In the genomic region with DNA sequence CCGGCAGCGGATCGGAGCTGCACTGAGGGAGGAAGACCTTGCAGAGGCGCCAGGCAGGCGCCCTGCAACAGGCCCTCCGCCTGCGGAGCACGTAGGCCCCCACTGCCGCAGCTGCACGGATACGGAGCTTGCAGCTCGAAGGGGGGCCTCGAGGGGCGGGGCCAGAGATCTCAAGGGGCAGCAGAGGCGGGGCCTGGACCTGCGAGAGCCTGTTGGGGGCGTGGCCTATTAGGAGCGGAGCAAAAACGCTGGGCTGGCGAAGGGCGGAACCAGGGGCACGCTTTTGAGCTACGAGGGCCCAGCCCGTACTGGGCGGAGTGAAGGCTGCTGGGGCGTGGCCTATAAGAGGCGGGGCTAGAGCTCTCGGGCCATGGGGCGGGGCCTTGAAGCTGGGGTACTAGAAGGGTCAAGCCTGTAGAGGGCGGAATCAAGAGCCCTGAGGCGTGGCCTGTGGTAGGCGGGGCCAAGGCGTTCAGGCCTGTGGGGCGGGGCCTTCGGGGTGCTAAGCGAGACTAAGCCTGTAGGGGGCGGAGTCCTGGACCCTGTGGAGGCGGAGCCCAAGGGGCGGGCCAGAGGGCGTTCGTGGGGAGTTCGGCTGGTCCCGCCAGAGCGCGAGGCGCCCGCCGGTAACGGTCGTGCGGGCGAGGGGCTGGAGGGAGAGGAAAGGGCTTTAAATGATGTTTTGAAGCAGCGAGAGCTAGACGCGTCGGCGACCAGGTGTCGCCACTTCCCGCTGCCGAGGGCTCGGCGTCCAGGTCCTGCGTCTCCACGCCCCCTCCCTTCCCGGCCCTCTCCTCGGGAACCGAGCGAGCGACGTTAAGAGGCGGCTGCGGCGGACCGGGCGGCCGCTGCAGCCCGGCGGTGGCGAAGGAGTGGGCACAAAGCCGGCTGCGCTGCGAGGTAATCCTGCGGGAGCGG, we compare ENCODE assay signal across 1 mouse cellular context.
TF ChIP-seq lines count a peak whose summit lies in the region.

No protein-coding gene starts in this region.

TF ChIP-seq in MEL, 35 proteins besides CTCF, POLR2A, EP300 and RAD21 (continued from another document):
- TF ChIP-seq RCOR1 (IDR thresholded peaks at IDR 0.05; ENCODE audit: low read depth, low read length) (no peak), TCF12 (IDR thresholded peaks at IDR 0.05; ENCODE audit: low read depth, low read length) (no peak), USF1 (IDR thresholded peaks at IDR 0.05; ENCODE audit: low read depth, low read length) (0 out of 2 replicates have a peak, but pooled peaks have one; percentile 15), NELFE (IDR thresholded peaks at IDR 0.05; ENCODE audit: low read depth, low read length) (peak; percentile 90), TBP (IDR thresholded peaks at IDR 0.05; ENCODE audit: low read depth, low read length) (peak; percentile 50), MAX (IDR thresholded peaks at IDR 0.05; ENCODE audit: low read length) (peak; percentile 47; the same call in 1 of the 2 replicates), MAFK (IDR thresholded peaks at IDR 0.05; ENCODE audit: borderline replicate concordance, low read depth, low read length) (no peak), MYC (IDR thresholded peaks at IDR 0.05; ENCODE audit: low read depth, low read length) (0 out of 2 replicates have a peak, but pooled peaks have one; percentile 42), NRF1 (IDR thresholded peaks at IDR 0.05; ENCODE audit: insufficient read depth, low read depth, low read length, poor library complexity, severe bottlenecking) (no peak), MYB (IDR thresholded peaks at IDR 0.05; ENCODE audit: low read depth, low read length) (0 out of 2 replicates have a peak, but pooled peaks have one; percentile 5), POLR2AphosphoS2 (IDR thresholded peaks at IDR 0.05; ENCODE audit: low read length) (peak; percentile 76; the same call in 1 of the 2 replicates), MEF2A (IDR thresholded peaks at IDR 0.05; ENCODE audit: extremely low read depth, insufficient replicate concordance, low read depth, low read length, poor library complexity, severe bottlenecking) (no peak), ETS1 (IDR thresholded peaks at IDR 0.05; ENCODE audit: low read depth, low read length) (no peak), BHLHE40 (IDR thresholded peaks at IDR 0.05; ENCODE audit: borderline replicate concordance, low read depth, low read length) (no peak), ZC3H11A (IDR thresholded peaks at IDR 0.05; ENCODE audit: low read depth, low read length) (no peak), CHD2 (IDR thresholded peaks at IDR 0.05; ENCODE audit: low read length) (no peak), GATA1 (IDR thresholded peaks at IDR 0.05; ENCODE audit: low read depth, low read length) (no peak)
TF ChIP-seq in MEL: peak in this region for 14.
